Mouse (Mus musculus) monocyte, adult 2 months (primary cell): ENCODE measurements around the gene Cdc45.
"Not testable (repeated sequence)": the region's sequence is repeated elsewhere in the genome, so short reads cannot be mapped to it uniquely, and the experiment has no call there.

Experiments
- DNase-seq, 2 experiments: peaks; one replicate each; pipeline ENCODE4 v3.0.0; 2022; ENCODE audit warnings: low spot score in 2 of 2, low read depth in 1 of 2

Cdc45 gene

GRCm38 (mm10) chr16:18811468-18812384, at the start of gene Cdc45, which contains the start of gene Ufd1:
TSS of gene Cdc45 (minus strand) at chr16:18811987.
TSS of gene Ufd1 (plus strand) at chr16:18811779.
- DNase-seq, result peak; percentile 81 to 82

GRCm38 (mm10) chr16:18860186-18860585, 48.4 kb upstream of the Cdc45 start:
- no peak for DNase-seq

- peak in 1 of 2 experiments; percentile 14 for DNase-seq
These were observed 46.8 kb upstream of the Cdc45 start for GRCm38 (mm10) chr16:18858551-18858950.

- not testable (repeated sequence) for DNase-seq
These were observed 37.9 kb upstream of the Cdc45 start for GRCm38 (mm10) chr16:18849521-18850190.

- DNase-seq, result no peak
These were observed 34.6 kb upstream of the Cdc45 start for GRCm38 (mm10) chr16:18846301-18846820.

GRCm38 (mm10) chr16:18838346-18838745, 26.6 kb upstream of the Cdc45 start:
- DNase-seq, result no peak

- peak; percentile 23 to 69 for DNase-seq
These were observed 24.9 kb upstream of the Cdc45 start, which contains the start of the genes 2510002D24Rik and Gm28539 for GRCm38 (mm10) chr16:18836468-18837208. TSS of gene 2510002D24Rik (plus strand) at chr16:18836578. TSS of gene Gm28539 (plus strand) at chr16:18836584.

GRCm38 (mm10) chr16:18836073-18836467, 24.3 kb upstream of the Cdc45 start:
- no peak for DNase-seq

- no peak for DNase-seq
These were observed 21.7 kb upstream of the Cdc45 start for GRCm38 (mm10) chr16:18833486-18833885.

- DNase-seq, result no peak
These were observed 17.3 kb upstream of the Cdc45 start for GRCm38 (mm10) chr16:18829102-18829501.

GRCm38 (mm10) chr16:18828630-18829029, 16.8 kb upstream of the Cdc45 start:
- no peak for DNase-seq

GRCm38 (mm10) chr16:18822925-18823324, 11.1 kb upstream of the Cdc45 start:
- no peak for DNase-seq

- no peak for DNase-seq
These were observed 10.6 kb upstream of the Cdc45 start for GRCm38 (mm10) chr16:18822356-18822755.

- DNase-seq, result no peak
These were observed 661 bp upstream of the Cdc45 start for GRCm38 (mm10) chr16:18812385-18812910.

GRCm38 (mm10) chr16:18811032-18811431, 755 bp downstream of the Cdc45 start:
- DNase-seq, result no peak

GRCm38 (mm10) chr16:18809001-18809400, 2.8 kb downstream of the Cdc45 start:
- peak; percentile 9 to 28 for DNase-seq

- DNase-seq, result no peak
These were observed 6.0 kb downstream of the Cdc45 start for GRCm38 (mm10) chr16:18805746-18806145.

- no peak for DNase-seq
These were observed 12.9 kb downstream of the Cdc45 start for GRCm38 (mm10) chr16:18798841-18799240.

GRCm38 (mm10) chr16:18798151-18798550, 13.6 kb downstream of the Cdc45 start:
- DNase-seq, result no peak

- DNase-seq, result no peak
These were observed 15.1 kb downstream of the Cdc45 start for GRCm38 (mm10) chr16:18796645-18797044.
